10 mouse cellular contexts compared by ENCODE assay signal in genomic region chr3:94601959-94602358, GRCm38 (mm10). TPM values are rescaled to one million over a fixed set of nuclear protein-coding genes. Genes with fewer than 3 reads are reported as not detected.
A peak's percentile ranks its signal among the peaks of the same experiment; 100 is the strongest.
DNase-seq lines count a peak whose midpoint lies in the region; ATAC-seq and TF ChIP-seq lines count a peak whose summit lies in the region.
"Had no signal": no experiment of that assay in that cellular context is flagged by ENCODE, and none has a peak within 500 bp of the region (broad histone marks: within the 10 kb centered on the region; RNA-seq: fewer than 3 reads in every experiment).

No protein-coding gene starts in this region.

- 3% methylated on average over 4 of the region's 4 CpGs for WGBS in heart, embryonic 10.5 days
- WGBS in forebrain, postnatal 0 days, result 2% methylated on average over 4 of the region's 4 CpGs
- 3% methylated on average over 4 of the region's 4 CpGs for WGBS in stomach, postnatal 0 days

- H3K9ac ChIP-seq in CH12.LX (ENCODE audit: insufficient read depth, low read depth), result no peak overlapping the region; the same call in 1 of the 2 replicates
- H3K9ac ChIP-seq in forebrain, postnatal 0 days, result no peak overlapping the region
- no peak overlapping the region for H3K9ac ChIP-seq in stomach, postnatal 0 days (ENCODE audit: low read length)

- peak overlapping the region; percentile 86; the same call in 1 of the 2 replicates for H3K4me2 ChIP-seq in CH12.LX (ENCODE audit: insufficient read depth, low read depth, poor library complexity, severe bottlenecking)
- H3K4me2 ChIP-seq in forebrain, postnatal 0 days (ENCODE audit: low read depth), result no peak overlapping the region
- no peak overlapping the region for H3K4me2 ChIP-seq in stomach, postnatal 0 days (replicated peaks; ENCODE audit: low read depth)

- no peaks in the 10 kb centered on the region for H3K4me1 ChIP-seq in heart, embryonic 10.5 days
- H3K4me1 ChIP-seq in CH12.LX (ENCODE audit: control insufficient read depth in 1 of 2, insufficient read depth in 2 of 2), result peaks cover 0 to 9% of the 10 kb centered on the region in 2 experiments; a peak in 2 of 4 replicates
- H3K4me1 ChIP-seq in forebrain, postnatal 0 days (ENCODE audit: insufficient read depth), result no peaks in the 10 kb centered on the region
- no peaks in the 10 kb centered on the region for H3K4me1 ChIP-seq in stomach, postnatal 0 days (replicated peaks; ENCODE audit: control insufficient read depth, insufficient read depth)

- peak; percentile 72 for TF ChIP-seq RAD21 in CH12.LX (IDR thresholded peaks at IDR 0.05; ENCODE audit: low read depth, low read length)

- no peak for ATAC-seq in forebrain, postnatal 0 days
- peak; percentile 86 for ATAC-seq in megakaryocyte-erythroid progenitor cell, adult 5-6 weeks (replicated peaks; ENCODE audit: low FRiP score, low TSS enrichment, poor library complexity, severe bottlenecking)
- ATAC-seq in stomach, postnatal 0 days (ENCODE audit: low FRiP score, low TSS enrichment), result peak; percentile 53; the same call in 1 of the 2 replicates

- peak; percentile 60 to 86; a peak in 3 of 4 replicates for TF ChIP-seq CTCF in CH12.LX (conservative IDR thresholded peaks at IDR 0.05 in 1 of 2, IDR thresholded peaks at IDR 0.05 in 1 of 2; ENCODE audit: low read depth in 2 of 2, low read length in 2 of 2)
- peak; percentile 75 for TF ChIP-seq CTCF in forebrain, postnatal 0 days (IDR thresholded peaks at IDR 0.05; ENCODE audit: low read depth)
- peak; percentile 86 for TF ChIP-seq CTCF in stomach, postnatal 0 days (IDR thresholded peaks at IDR 0.05; ENCODE audit: low read depth)

- H3K36me3 ChIP-seq in heart, embryonic 10.5 days, result no peaks in the 10 kb centered on the region
- H3K36me3 ChIP-seq in CH12.LX (replicated peaks in 1 of 2; ENCODE audit: control insufficient read depth in 1 of 2, insufficient read depth in 1 of 2, low read length in 1 of 2), result no peaks in the 10 kb centered on the region
- no peaks in the 10 kb centered on the region for H3K36me3 ChIP-seq in forebrain, postnatal 0 days (ENCODE audit: insufficient read depth)
- H3K36me3 ChIP-seq in stomach, postnatal 0 days (ENCODE audit: control insufficient read depth, insufficient read depth, low read length), result no peaks in the 10 kb centered on the region

- H3K9me3 ChIP-seq in heart, embryonic 10.5 days, result no peaks in the 10 kb centered on the region
- no peaks in the 10 kb centered on the region for H3K9me3 ChIP-seq in CH12.LX (replicated peaks; ENCODE audit: low read length)
- H3K9me3 ChIP-seq in forebrain, postnatal 0 days (ENCODE audit: low read length), result no peaks in the 10 kb centered on the region
- no peaks in the 10 kb centered on the region for H3K9me3 ChIP-seq in stomach, postnatal 0 days (ENCODE audit: control insufficient read depth, low read length)

- in situ Hi-C loops in CH12.LX (cut with MboI; ENCODE audit: low pct_ligation_motif_present, low pct_unique_long_range_greater_than_20kb, low sequenced_read_pairs), result loop anchor here (25.0 kb wide), 1 partner anchor 140 kb away; no protein-coding TSS in a partner anchor

- DNase-seq in heart, adult 8-10 months (ENCODE audit: low spot score), result peak; percentile 49
- no peak for DNase-seq in heart, embryonic 10.5 days (ENCODE audit: low spot score)
- DNase-seq in CH12.LX (ENCODE audit: extremely low read depth), result peak; percentile 65
- peak; percentile 46 for DNase-seq in c-Kit-positive CD71-positive TER-119-positive erythroid progenitor cells, embryonic 14.5 days (ENCODE audit: low spot score)
- DNase-seq in forebrain, postnatal 0 days, result peak; percentile 60
- DNase-seq in kidney, postnatal 14 days, result peak; percentile 61
- DNase-seq in stomach, postnatal 0 days (ENCODE audit: low spot score), result peak; percentile 62

- no peak for TF ChIP-seq EP300 in CH12.LX (IDR thresholded peaks at IDR 0.05; ENCODE audit: low read length)
- TF ChIP-seq EP300 in stomach, postnatal 0 days (optimal IDR thresholded peaks at IDR 0.05), result no peak

- no peaks in the 10 kb centered on the region for H3K79me2 ChIP-seq in CH12.LX (replicated peaks; ENCODE audit: control insufficient read depth, extremely low read depth, insufficient read depth, poor library complexity, severe bottlenecking)

- dilution Hi-C loops in CH12.LX (cut with MboI; ENCODE audit: extremely low pct_ligation_motif_present, extremely low pct_unique_long_range_greater_than_20kb, low sequenced_read_pairs), result no loop called here

- no peaks in the 10 kb centered on the region for H3K27me3 ChIP-seq in heart, embryonic 10.5 days (ENCODE audit: insufficient read depth, poor library complexity, severe bottlenecking)
- H3K27me3 ChIP-seq in CH12.LX (replicated peaks), result no peaks in the 10 kb centered on the region
- no peaks in the 10 kb centered on the region for H3K27me3 ChIP-seq in forebrain, postnatal 0 days (ENCODE audit: insufficient read depth, low read length)
- no peaks in the 10 kb centered on the region for H3K27me3 ChIP-seq in stomach, postnatal 0 days (ENCODE audit: control insufficient read depth, insufficient read depth, low read length)

- H3K4me3 ChIP-seq in heart, embryonic 10.5 days, result no peak overlapping the region
- H3K4me3 ChIP-seq in CH12.LX (replicated peaks in 1 of 3; ENCODE audit: low read depth in 2 of 3, low read length in 2 of 3, poor library complexity in 1 of 3), result no peak overlapping the region
- H3K4me3 ChIP-seq in forebrain, postnatal 0 days (ENCODE audit: low read depth, low read length), result no peak overlapping the region
- H3K4me3 ChIP-seq in stomach, postnatal 0 days (ENCODE audit: low read depth, low read length), result no peak overlapping the region

- H3K27ac ChIP-seq in heart, embryonic 10.5 days, result no peak overlapping the region
- no peak overlapping the region for H3K27ac ChIP-seq in CH12.LX (ENCODE audit: insufficient read depth, low read depth)
- no peak overlapping the region for H3K27ac ChIP-seq in forebrain, postnatal 0 days (ENCODE audit: low read depth, low read length)
- H3K27ac ChIP-seq in stomach, postnatal 0 days (replicated peaks), result no peak overlapping the region

- no peak for TF ChIP-seq POLR2A in CH12.LX (IDR thresholded peaks at IDR 0.05; ENCODE audit: low read depth, low read length)

TF ChIP-seq in CH12.LX, 34 proteins besides CTCF, POLR2A, EP300 and RAD21 (continues in another document):
- TF ChIP-seq E2F4 (IDR thresholded peaks at IDR 0.05; ENCODE audit: insufficient replicate concordance, low read depth, low read length) (no peak), ZC3H11A (IDR thresholded peaks at IDR 0.05; ENCODE audit: low read depth, low read length) (peak; percentile 23; the same call in 1 of the 2 replicates), IRF4 (IDR thresholded peaks at IDR 0.05; ENCODE audit: low read depth, low read length) (peak; percentile 33; the same call in 1 of the 2 replicates), CHD2 (IDR thresholded peaks at IDR 0.05; ENCODE audit: low read length) (no peak), MEF2A (IDR thresholded peaks at IDR 0.05; ENCODE audit: borderline replicate concordance, low read depth, low read length) (0 out of 2 replicates have a peak, but pooled peaks have one; percentile 48), RCOR1 (conservative IDR thresholded peaks at IDR 0.05; ENCODE audit: low read depth, low read length) (no peak), KAT2A (IDR thresholded peaks at IDR 0.05; ENCODE audit: insufficient replicate concordance, low read length) (0 out of 2 replicates have a peak, but pooled peaks have one; percentile 29), MAX (IDR thresholded peaks at IDR 0.05; ENCODE audit: low read length) (0 out of 2 replicates have a peak, but pooled peaks have one; percentile 13), NELFE (IDR thresholded peaks at IDR 0.05; ENCODE audit: low read depth, low read length) (peak; percentile 37; the same call in 1 of the 2 replicates), SMC3 (IDR thresholded peaks at IDR 0.05; ENCODE audit: low read depth, low read length) (peak; percentile 82), MXI1 (IDR thresholded peaks at IDR 0.05; ENCODE audit: low read depth, low read length) (0 out of 2 replicates have a peak, but pooled peaks have one; percentile 34), TCF12 (IDR thresholded peaks at IDR 0.05; ENCODE audit: low read depth, low read length) (peak; percentile 32; the same call in 1 of the 2 replicates)

RNA-seq across cellular contexts. Expression of gene Snx27, which starts 19.4 kb away (rescaled TPM):
- total RNA-seq in heart, adult 8-10 months (2022), result 10 to 100 TPM; 24.8 to 29.0 (median 27.0) TPM
- polyA plus RNA-seq in heart, embryonic 10.5 days (2016; fragmentation: Nextera tagmentation; extraction: Ambion mirVana), result 32.2 and 41.3 TPM in 2 replicates
- 23.1 and 24.9 TPM in 2 replicates for total RNA-seq in CH12.LX (2012; rRNA removed)
- 31.3 and 34.9 TPM in 2 replicates for total RNA-seq in CH12.LX (2014; rRNA removed)
- 30.2 and 35.3 TPM in 2 replicates for polyA plus RNA-seq in CH12.LX (2012; ENCODE audit: insufficient read length, low read depth)
- 71.8 and 75.2 TPM in 2 replicates for total RNA-seq in forebrain, postnatal 0 days (2014; rRNA removed)
- 49.0 and 80.0 TPM in 2 replicates for polyA plus RNA-seq in forebrain, postnatal 0 days (2015; fragmentation: Nextera tagmentation; extraction: Ambion mirVana)
- total RNA-seq in megakaryocyte-erythroid progenitor cell, adult 5-6 weeks (2014; fragmentation: Nextera tagmentation), result 24.2 and 45.2 TPM in 2 replicates
- total RNA-seq in megakaryocyte-erythroid progenitor cell, adult 5-6 weeks (2017), result 30.2 and 30.5 TPM in 2 replicates
- 17.6 and 20.3 TPM in 2 replicates for polyA plus RNA-seq in stomach, postnatal 0 days (2015; fragmentation: Nextera tagmentation; extraction: Ambion mirVana)

RNA-seq across cellular contexts. Expression of gene Gm10972, which starts 41.0 kb away (rescaled TPM):
- total RNA-seq in heart, adult 8-10 months (2022), result not detected
- not detected in 2 replicates for polyA plus RNA-seq in heart, embryonic 10.5 days (2016; fragmentation: Nextera tagmentation; extraction: Ambion mirVana)
- total RNA-seq in CH12.LX (2012; rRNA removed) (not detected in 2 replicates), CH12.LX (2014; rRNA removed) (not detected in 2 replicates)
- polyA plus RNA-seq in CH12.LX (2012; ENCODE audit: insufficient read length, low read depth), result not detected in 2 replicates
- not detected in 2 replicates for total RNA-seq in forebrain, postnatal 0 days (2014; rRNA removed)
- polyA plus RNA-seq in forebrain, postnatal 0 days (2015; fragmentation: Nextera tagmentation; extraction: Ambion mirVana), result not detected in 2 replicates
- total RNA-seq in megakaryocyte-erythroid progenitor cell, adult 5-6 weeks (2014; fragmentation: Nextera tagmentation), result not detected in 2 replicates
- total RNA-seq in megakaryocyte-erythroid progenitor cell, adult 5-6 weeks (2017), result not detected in 2 replicates
- polyA plus RNA-seq in stomach, postnatal 0 days (2015; fragmentation: Nextera tagmentation; extraction: Ambion mirVana), result not detected in 2 replicates
- total RNA-seq: left cerebral cortex, postnatal 10 days had no signal
- polyA plus RNA-seq: stomach, embryonic 16.5 days had no signal

RNA-seq across cellular contexts. Expression of gene Tuft1, which starts 56.7 kb away (rescaled TPM):
- total RNA-seq in heart, adult 8-10 months (2022), result 1 to 10 TPM; 2.1 to 3.5 (median 2.4) TPM
- polyA plus RNA-seq in heart, embryonic 10.5 days (2016; fragmentation: Nextera tagmentation; extraction: Ambion mirVana), result 7.9 and 9.5 TPM in 2 replicates
- 3.4 and 4.0 TPM in 2 replicates for total RNA-seq in CH12.LX (2012; rRNA removed)
- 7.4 and 7.7 TPM in 2 replicates for total RNA-seq in CH12.LX (2014; rRNA removed)
- 7.2 and 7.5 TPM in 2 replicates for polyA plus RNA-seq in CH12.LX (2012; ENCODE audit: insufficient read length, low read depth)
- 6.5 and 7.6 TPM in 2 replicates for total RNA-seq in forebrain, postnatal 0 days (2014; rRNA removed)
- polyA plus RNA-seq in forebrain, postnatal 0 days (2015; fragmentation: Nextera tagmentation; extraction: Ambion mirVana), result 4.0 and 5.7 TPM in 2 replicates
- 6.6 and 6.7 TPM in 2 replicates for total RNA-seq in megakaryocyte-erythroid progenitor cell, adult 5-6 weeks (2014; fragmentation: Nextera tagmentation)
- total RNA-seq in megakaryocyte-erythroid progenitor cell, adult 5-6 weeks (2017), result 7.4 and 10.4 TPM in 2 replicates
- polyA plus RNA-seq in stomach, postnatal 0 days (2015; fragmentation: Nextera tagmentation; extraction: Ambion mirVana), result 39.7 and 43.4 TPM in 2 replicates
